Mouse (Mus musculus): ENCODE results near the gene Slc16a11.

Slc16a11 gene

GRCm38 (mm10) chr11:70254931-70255531 is 42.5 kb downstream of the Slc16a11 start, which contains the start of gene Alox12:
Gene Alox12, minus strand, starts transcription at chr11:70255353.
- peak; percentile 56 for DNase-seq (ENCODE audit: low spot score)

GRCm38 (mm10) chr11:70259035-70259434 is 46.5 kb downstream of the Slc16a11 start:
- no peak for DNase-seq (ENCODE audit: low spot score)

GRCm38 (mm10) chr11:70265252-70265651 is 52.7 kb downstream of the Slc16a11 start:
- no peak for DNase-seq (ENCODE audit: low spot score)

- no peak for DNase-seq (ENCODE audit: low spot score)
Observed at GRCm38 (mm10) chr11:70265819-70266218, 53.3 kb downstream of the Slc16a11 start.
